Mouse (Mus musculus) CH12.LX (cell line): ENCODE results near the gene Borcs8. TPM values are rescaled to one million over a fixed set of nuclear protein-coding genes. Genes with fewer than 3 reads are reported as not detected.

ENCODE experiments used
- DNase-seq: peaks from one replicate; pipeline ENCODE4 v3.0.0-alpha.2; 2013; ENCODE audit errors: extremely low read depth
- H3K27ac ChIP-seq: 2 replicates; pipeline ENCODE4 v1.5.1; 2012; ENCODE audit warnings: low read depth, mild to moderate bottlenecking, control low read depth, moderate library complexity; ENCODE audit not compliant: insufficient read depth
- H3K27me3 ChIP-seq: replicated peaks from 2 replicates; pipeline ENCODE3; 2012; ENCODE audit warnings: inconsistent platforms
- H3K36me3 ChIP-seq, 2 experiments: replicated peaks in 1 of 2; 2 replicates each; pipeline versions ENCODE3 to v1.6.1; 2012; ENCODE audit warnings: inconsistent platforms in 1 of 2, low read length in 1 of 2, mild to moderate bottlenecking in 1 of 2, mixed read lengths in 1 of 2, moderate library complexity in 1 of 2; ENCODE audit not compliant: control insufficient read depth in 1 of 2, insufficient read depth in 1 of 2
- H3K4me1 ChIP-seq, 2 experiments: 2 replicates each; pipeline ENCODE4 v1.6.1; 2012; ENCODE audit warnings: inconsistent platforms in 1 of 2, moderate library complexity in 1 of 2; ENCODE audit not compliant: insufficient read depth in 2 of 2, control insufficient read depth in 1 of 2
- H3K4me2 ChIP-seq: 2 replicates; pipeline ENCODE4 v1.6.1; 2012; ENCODE audit warnings: low read depth, mild to moderate bottlenecking, control low read depth; ENCODE audit not compliant: poor library complexity, insufficient read depth, severe bottlenecking
- H3K4me3 ChIP-seq, 3 experiments: fragments of 150-350 bp in 1 of 3; sonication (generic) in 1 of 3; replicated peaks in 1 of 3; 2 replicates each; pipeline versions ENCODE3 to v1.5.1; 2011 to 2012; ENCODE audit warnings: low read depth in 2 of 3, low read length in 2 of 3, mild to moderate bottlenecking in 2 of 3, moderate library complexity in 2 of 3, control low read depth in 1 of 3, improper control_type of control experiment in 1 of 3, inconsistent platforms in 1 of 3, mixed read lengths in 1 of 3; ENCODE audit not compliant: poor library complexity in 1 of 3
- H3K79me2 ChIP-seq: replicated peaks from 2 replicates; pipeline ENCODE4 v1.6.1; 2012; ENCODE audit warnings: mild to moderate bottlenecking, moderate library complexity; ENCODE audit not compliant: control insufficient read depth, poor library complexity, insufficient read depth, severe bottlenecking; ENCODE audit errors: extremely low read depth
- H3K9ac ChIP-seq: 2 replicates; pipeline ENCODE4 v1.6.1; 2012; ENCODE audit warnings: low read depth, mild to moderate bottlenecking, control low read depth, moderate library complexity; ENCODE audit not compliant: insufficient read depth
- H3K9me3 ChIP-seq: replicated peaks from 2 replicates; pipeline ENCODE3; 2012; ENCODE audit warnings: low read length, inconsistent platforms, mixed read lengths
- BHLHE40 ChIP-seq: IDR thresholded peaks from 2 replicates; pipeline ENCODE4 v1.6.1; 2011; ENCODE audit warnings: mild to moderate bottlenecking, low read depth, low read length, improper control_type of control experiment
- CHD1 ChIP-seq: IDR thresholded peaks from 2 replicates; pipeline ENCODE4 v1.6.1; 2012; ENCODE audit warnings: low read depth, low read length, improper control_type of control experiment, inconsistent platforms
- CHD2 ChIP-seq: IDR thresholded peaks from 2 replicates; pipeline ENCODE4 v1.6.1; 2011; ENCODE audit warnings: low read length, improper control_type of control experiment
- CTCF ChIP-seq, 2 experiments: IDR thresholded peaks in 1 of 2; conservative IDR thresholded peaks in 1 of 2; 2 replicates each; pipeline ENCODE4 v1.5.1; 2011 to 2012; ENCODE audit warnings: low read depth in 2 of 2, low read length in 2 of 2, improper control_type of control experiment in 1 of 2, inconsistent platforms in 1 of 2, mild to moderate bottlenecking in 1 of 2, moderate library complexity in 1 of 2
- E2F4 ChIP-seq: IDR thresholded peaks from 2 replicates; pipeline ENCODE4 v1.6.1; 2011; ENCODE audit warnings: low read depth, low read length, improper control_type of control experiment; ENCODE audit not compliant: insufficient replicate concordance
- EP300 ChIP-seq: IDR thresholded peaks from 2 replicates; pipeline ENCODE4 v1.6.1; 2011; ENCODE audit warnings: low read length, improper control_type of control experiment
- ETS1 ChIP-seq: conservative IDR thresholded peaks from 2 replicates; pipeline ENCODE4 v1.6.1; 2012; ENCODE audit warnings: low read depth, mild to moderate bottlenecking, inconsistent platforms, low read length, improper control_type of control experiment, moderate library complexity
- GABPA ChIP-seq: IDR thresholded peaks from 2 replicates; pipeline ENCODE4 v1.6.1; 2012; ENCODE audit warnings: low read depth, low read length, improper control_type of control experiment, inconsistent platforms; ENCODE audit not compliant: insufficient replicate concordance
- JUN ChIP-seq: IDR thresholded peaks from 2 replicates; pipeline ENCODE4 v1.6.1; 2011; ENCODE audit warnings: low read depth, mild to moderate bottlenecking, low read length, improper control_type of control experiment, moderate library complexity; ENCODE audit not compliant: insufficient read depth
- JUND ChIP-seq: conservative IDR thresholded peaks from 2 replicates; pipeline ENCODE4 v1.6.1; 2011; ENCODE audit warnings: low read depth, low read length, improper control_type of control experiment
- MAFK ChIP-seq: IDR thresholded peaks from 2 replicates; pipeline ENCODE4 v1.6.1; 2011; ENCODE audit warnings: low read length, improper control_type of control experiment; ENCODE audit not compliant: insufficient replicate concordance
- MAX ChIP-seq: IDR thresholded peaks from 2 replicates; pipeline ENCODE4 v1.6.1; 2011; ENCODE audit warnings: low read length, improper control_type of control experiment
- MEF2A ChIP-seq: IDR thresholded peaks from 2 replicates; pipeline ENCODE4 v1.6.1; 2014; ENCODE audit warnings: low read depth, mild to moderate bottlenecking, inconsistent platforms, low read length, improper control_type of control experiment, borderline replicate concordance
- NELFE ChIP-seq: IDR thresholded peaks from 2 replicates; pipeline ENCODE4 v1.6.1; 2011; ENCODE audit warnings: low read depth, low read length, improper control_type of control experiment
- NRF1 ChIP-seq: IDR thresholded peaks from 2 replicates; pipeline ENCODE4 v1.6.1; 2014; ENCODE audit warnings: low read depth, mild to moderate bottlenecking, inconsistent platforms, low read length, improper control_type of control experiment, moderate library complexity
- PAX5 ChIP-seq: IDR thresholded peaks from 2 replicates; pipeline ENCODE4 v1.6.1; 2012; ENCODE audit warnings: low read length, inconsistent platforms, mixed read lengths
- POLR2A ChIP-seq: IDR thresholded peaks from 2 replicates; pipeline ENCODE4 v1.6.1; 2011; ENCODE audit warnings: low read depth, mild to moderate bottlenecking, improper control_type of control experiment, low read length
- POLR2AphosphoS2 ChIP-seq: IDR thresholded peaks from 2 replicates; pipeline ENCODE4 v1.6.1; 2011; ENCODE audit warnings: low read depth, low read length, improper control_type of control experiment
- RAD21 ChIP-seq: IDR thresholded peaks from 2 replicates; pipeline ENCODE4 v1.6.1; 2011; ENCODE audit warnings: low read depth, mild to moderate bottlenecking, low read length, improper control_type of control experiment, moderate library complexity
- RCOR1 ChIP-seq: conservative IDR thresholded peaks from 2 replicates; pipeline ENCODE4 v1.6.1; 2012; ENCODE audit warnings: low read depth, mild to moderate bottlenecking, inconsistent platforms, low read length, improper control_type of control experiment
- SMC3 ChIP-seq: IDR thresholded peaks from 2 replicates; pipeline ENCODE4 v1.6.1; 2011; ENCODE audit warnings: low read depth, low read length, improper control_type of control experiment
- TBP ChIP-seq: conservative IDR thresholded peaks from 2 replicates; pipeline ENCODE4 v1.6.1; 2011; ENCODE audit warnings: low read depth, low read length, improper control_type of control experiment
- TCF12 ChIP-seq: IDR thresholded peaks from 2 replicates; pipeline ENCODE4 v1.6.1; 2014; ENCODE audit warnings: low read depth, mild to moderate bottlenecking, inconsistent platforms, low read length, improper control_type of control experiment
- USF1 ChIP-seq: IDR thresholded peaks from 2 replicates; pipeline ENCODE4 v1.6.1; 2014; ENCODE audit warnings: low read depth, mild to moderate bottlenecking, inconsistent platforms, low read length, improper control_type of control experiment
- USF2 ChIP-seq: conservative IDR thresholded peaks from 2 replicates; pipeline ENCODE4 v1.6.1; 2011; ENCODE audit warnings: low read depth, low read length, improper control_type of control experiment
- ZNF384 ChIP-seq: IDR thresholded peaks from 2 replicates; pipeline ENCODE4 v1.6.1; 2012; ENCODE audit warnings: low read depth, low read length, improper control_type of control experiment, inconsistent platforms
- dilution Hi-C: fragments of 300-500 bp; cut with MboI; formaldehyde crosslinking; loops from 2 replicates; pipeline ENCODE4 v1.14.3; 2020; ENCODE audit warnings: low sequenced_read_pairs; ENCODE audit not compliant: extremely low pct_unique_long_range_greater_than_20kb, extremely low pct_ligation_motif_present
- in situ Hi-C: fragments of 300-500 bp; cut with MboI; formaldehyde crosslinking; loops from 3 replicates; pipeline ENCODE4 v1.14.3; 2019; ENCODE audit warnings: low sequenced_read_pairs, low pct_ligation_motif_present, low pct_unique_long_range_greater_than_20kb, mixed read lengths
- polyA plus RNA-seq: library from polyadenylated mRNA; unstranded; fragments of >175 nt; gene quantifications from 2 replicates; pipeline ENCODE4 v1.2.1, GENCODE M21; 2012; ENCODE audit warnings: low read depth; ENCODE audit not compliant: insufficient read length
- total RNA-seq, 2 experiments: library from RNA; depleted of rRNA; stranded (reverse); fragments of 300-350 nt in 1 of 2; fragments of >200 nt in 1 of 2; gene quantifications; 2 replicates each; pipeline ENCODE4 v1.2.3; 2012 to 2014

Borcs8 gene
- total and polyA plus RNA-seq, 3 experiments = 22.2 to 56.4 (median 44.0) TPM

DNA sequence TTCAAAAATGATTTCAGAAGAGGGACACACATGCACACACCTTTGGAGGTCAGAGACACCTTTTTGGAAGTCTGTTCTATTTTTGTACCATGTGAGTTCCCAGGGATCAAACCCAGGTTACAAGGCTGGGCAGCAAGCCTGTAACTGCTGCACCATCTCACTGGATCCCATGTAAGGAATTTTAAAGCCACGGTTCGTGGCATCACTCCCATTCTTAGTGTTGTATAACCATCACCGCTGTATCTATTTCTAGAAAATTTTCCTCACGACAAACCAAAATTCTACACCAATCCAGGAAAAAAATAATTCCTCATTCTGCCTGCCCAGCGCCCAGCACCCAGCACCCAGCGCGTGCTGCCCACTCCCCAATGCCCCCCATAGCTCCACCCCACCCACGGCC is 40.0 kb upstream of the Borcs8 start:
- dilution Hi-C loops (no loop called here), in situ Hi-C loops (no loop called here)
- TF ChIP-seq NELFE = no peak
- TF ChIP-seq PAX5 = no peak
- TF ChIP-seq RAD21 = no peak
- no peak for TF ChIP-seq CHD1
- no peak for TF ChIP-seq MEF2A
- no peak for TF ChIP-seq USF1
- TF ChIP-seq E2F4 = no peak
- no peak for TF ChIP-seq JUND
- TF ChIP-seq TCF12 = no peak
- no peak for TF ChIP-seq SMC3
- TF ChIP-seq POLR2A = no peak
- TF ChIP-seq RCOR1 = no peak
- TF ChIP-seq MAFK = no peak
- TF ChIP-seq NRF1 = no peak
- TF ChIP-seq ZNF384 = no peak
- TF ChIP-seq ETS1 = no peak
- TF ChIP-seq BHLHE40 = no peak
- no peaks in the 10 kb centered on the region for H3K27me3 ChIP-seq
- no peak overlapping the region for H3K4me3 ChIP-seq
- no peak overlapping the region for H3K4me2 ChIP-seq
- H3K79me2 ChIP-seq = no peaks in the 10 kb centered on the region
- no peak overlapping the region for H3K27ac ChIP-seq
- no peak overlapping the region for H3K9ac ChIP-seq
- peaks cover 2 to 85% of the 10 kb centered on the region in 2 experiments for H3K36me3 ChIP-seq
- no peak for DNase-seq
- peaks cover 0 to 3% of the 10 kb centered on the region in 2 experiments; a peak in 2 of 4 replicates for H3K4me1 ChIP-seq
- no peaks in the 10 kb centered on the region for H3K9me3 ChIP-seq

DNA sequence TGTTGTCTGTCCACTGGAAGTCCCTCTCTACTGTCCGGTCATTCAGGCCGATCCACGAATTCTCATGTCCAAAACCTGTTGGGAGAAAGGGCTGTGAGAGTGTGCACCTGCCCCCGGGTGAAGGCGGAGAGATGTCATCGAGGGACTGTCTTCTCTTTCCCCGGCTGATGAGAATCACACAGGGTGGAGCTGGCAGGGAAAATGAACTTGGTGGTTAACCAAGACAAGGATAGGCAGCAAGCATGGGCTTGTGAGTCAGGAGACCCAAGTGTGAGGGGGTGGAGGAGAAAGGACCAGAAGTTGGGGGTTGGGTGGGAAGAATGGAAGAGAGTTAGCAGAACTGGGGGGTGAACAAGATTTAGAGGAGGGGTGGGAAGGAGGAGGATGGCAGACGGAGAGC is 39.1 kb upstream of the Borcs8 start:
- in situ Hi-C loops (no loop called here), dilution Hi-C loops (no loop called here)
- TF ChIP-seq POLR2AphosphoS2 = no peak
- no peak for TF ChIP-seq EP300
- no peak for TF ChIP-seq GABPA
- no peak for TF ChIP-seq MAX
- no peak for TF ChIP-seq CTCF (conservative IDR thresholded peaks at IDR 0.05 in 1 of 2, IDR thresholded peaks at IDR 0.05 in 1 of 2; ENCODE audit: low read depth in 2 of 2, low read length in 2 of 2)
- no peak for TF ChIP-seq USF2
- no peak for TF ChIP-seq TBP
- no peak for TF ChIP-seq CHD2
- no peak for TF ChIP-seq JUN
- no peak for TF ChIP-seq MAFK
- no peak for TF ChIP-seq RCOR1
- no peak for TF ChIP-seq USF1
- TF ChIP-seq ETS1 = no peak
- H3K4me1 ChIP-seq = peaks cover 0 to 13% of the 10 kb centered on the region in 2 experiments; a peak in 2 of 4 replicates
- H3K27ac ChIP-seq = no peak overlapping the region
- no peak for DNase-seq
- no peaks in the 10 kb centered on the region for H3K9me3 ChIP-seq
- H3K4me3 ChIP-seq = no peak overlapping the region
- H3K79me2 ChIP-seq = no peaks in the 10 kb centered on the region
- no peak overlapping the region for H3K9ac ChIP-seq
- no peak overlapping the region for H3K4me2 ChIP-seq
- no peaks in the 10 kb centered on the region for H3K27me3 ChIP-seq
- H3K36me3 ChIP-seq = peaks cover 2 to 79% of the 10 kb centered on the region in 2 experiments
